Mouse (Mus musculus) ES-Bruce4 (cell line): ENCODE data around the gene Pik3r1.

ENCODE experiments used
- CTCF ChIP-seq: IDR thresholded peaks from one replicate; pipeline ENCODE4 v1.8.1; 2011; ENCODE audit warnings: low read depth, low read length
- EP300 ChIP-seq: IDR thresholded peaks from 2 replicates; pipeline ENCODE4 v1.6.1; 2011; ENCODE audit warnings: low read depth, low read length; ENCODE audit not compliant: insufficient read depth
- POLR2A ChIP-seq: IDR thresholded peaks from one replicate; pipeline ENCODE4 v1.8.1; 2011; ENCODE audit warnings: low read length; ENCODE audit not compliant: insufficient read depth

DNA sequence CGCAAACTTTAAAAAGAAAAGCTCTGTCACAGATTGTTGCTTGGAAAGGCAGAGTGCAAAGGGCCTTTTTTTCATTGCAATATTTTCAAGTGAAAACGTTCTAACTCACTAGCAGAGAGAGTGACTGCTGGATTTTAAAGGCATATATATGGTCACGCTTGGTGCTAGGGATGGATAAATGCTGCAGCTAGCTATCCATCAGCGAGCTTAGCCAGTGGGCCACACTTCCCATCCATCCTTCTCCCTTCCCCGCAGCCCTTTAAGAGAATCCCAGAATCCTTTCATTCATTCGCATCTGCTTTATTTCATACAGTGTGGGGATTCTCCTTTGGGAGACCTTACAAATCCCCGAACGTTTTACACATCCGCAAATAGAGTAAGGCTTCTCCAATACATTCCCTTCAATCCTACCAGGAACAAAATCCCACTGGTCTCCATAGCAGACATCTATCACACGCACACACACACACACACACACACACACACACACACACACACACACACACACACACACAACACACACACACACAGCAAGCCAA, 32.9 kb upstream of the Pik3r1 start:
- no peak for TF ChIP-seq CTCF
- no peak for TF ChIP-seq EP300
- no peak for TF ChIP-seq POLR2A
